Mouse (Mus musculus) stomach, postnatal 0 days (tissue): ENCODE data around the gene Hoxb6. TPM values are rescaled to one million over a fixed set of nuclear protein-coding genes. Genes with fewer than 3 reads are reported as not detected.
A peak's percentile ranks its signal among the peaks of the same experiment; 100 is the strongest.

Experiments used
- ATAC-seq: fragments of 200-750 bp; cut with Nextera tagmentation; 2 replicates; pipeline ENCODE4 v1.8.0; 2017; ENCODE audit not compliant: low FRiP score, low TSS enrichment
- DNase-seq: peaks from one replicate; pipeline ENCODE4 v3.0.0-alpha.2; 2016; ENCODE audit warnings: low spot score
- H3K27ac ChIP-seq: fragments of 300-500 bp; sonication (generic); replicated peaks from 2 replicates; pipeline ENCODE4 v1.5.1; 2014; ENCODE audit warnings: mild to moderate bottlenecking, control low read depth
- H3K27me3 ChIP-seq: fragments of 300-500 bp; sonication (generic); 2 replicates; pipeline ENCODE4 v1.6.1; 2014; ENCODE audit warnings: low read length; ENCODE audit not compliant: control insufficient read depth, insufficient read depth
- H3K36me3 ChIP-seq: fragments of 300-500 bp; sonication (generic); 2 replicates; pipeline ENCODE4 v1.6.1; 2014; ENCODE audit warnings: low read length, mixed read lengths; ENCODE audit not compliant: control insufficient read depth, insufficient read depth
- H3K4me1 ChIP-seq: fragments of 300-500 bp; sonication (generic); replicated peaks from 2 replicates; pipeline ENCODE4 v1.6.1; 2014; ENCODE audit warnings: antibody characterized with exemption; ENCODE audit not compliant: control insufficient read depth, insufficient read depth
- H3K4me2 ChIP-seq: fragments of 300-500 bp; sonication (generic); replicated peaks from 2 replicates; pipeline ENCODE4 v1.6.1; 2014; ENCODE audit warnings: low read depth, mild to moderate bottlenecking, control low read depth, moderate library complexity
- H3K4me3 ChIP-seq: fragments of 300-500 bp; sonication (generic); 2 replicates; pipeline ENCODE4 v1.5.1; 2014; ENCODE audit warnings: low read depth, low read length, control low read depth
- H3K9ac ChIP-seq: fragments of 300-500 bp; sonication (generic); 2 replicates; pipeline ENCODE4 v1.6.1; 2014; ENCODE audit warnings: mild to moderate bottlenecking, low read length, control low read depth, mixed read lengths
- H3K9me3 ChIP-seq: fragments of 300-500 bp; sonication (generic); 2 replicates; pipeline ENCODE4 v1.6.1; 2016; ENCODE audit warnings: low read length; ENCODE audit not compliant: control insufficient read depth
- CTCF ChIP-seq: IDR thresholded peaks from 2 replicates; pipeline ENCODE4 v1.5.1; 2016; ENCODE audit warnings: antibody characterized with exemption, low read depth, mild to moderate bottlenecking, moderate library complexity
- EP300 ChIP-seq: optimal IDR thresholded peaks from 2 replicates; pipeline ENCODE3; 2016; ENCODE audit warnings: antibody characterized with exemption
- WGBS: fragments of 180-500 bp; shearing (Covaris S2); extraction: QIAGEN DNeasy Blood & Tissue Kit; methylation state at CpG from one replicate; pipeline ENCODE4 v1.1.7; 2014; 5-methylcytosine and 5-hydroxymethylcytosine counted together
- polyA plus RNA-seq: library from polyadenylated mRNA; unstranded; fragments of >200 nt; fragmentation: Nextera tagmentation; extraction: Ambion mirVana; gene quantifications from 2 replicates; pipeline ENCODE4 v1.2.1, GENCODE M21; 2015

Hoxb6 gene
- polyA plus RNA-seq, 1 experiment from 2014 or later: 7.9 TPM

DNA sequence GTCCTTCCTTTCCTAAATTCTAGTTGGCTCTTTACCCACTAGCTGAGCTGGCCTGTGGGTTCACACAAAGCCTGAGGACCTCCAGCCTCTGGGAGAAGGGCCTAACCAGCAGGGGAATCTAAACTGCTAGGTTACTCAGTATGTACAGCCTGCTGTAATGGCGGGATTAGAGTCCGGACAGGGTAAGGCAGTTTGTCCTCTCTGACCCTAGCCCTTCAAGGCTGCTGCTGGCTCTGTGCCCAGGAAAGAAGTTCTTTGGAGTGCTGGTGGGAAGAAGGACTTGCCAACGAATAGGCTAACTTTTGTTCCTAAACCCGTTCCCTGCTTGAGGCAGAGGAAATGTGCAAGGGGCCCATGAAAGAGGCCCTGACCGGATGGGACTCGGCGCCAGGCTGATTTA lies 26.3 kb upstream of the Hoxb6 start:
- TF ChIP-seq CTCF (no peak), EP300 (no peak)
- ATAC-seq (no peak), DNase-seq (no peak)
- Histone ChIP-seq H3K4me3 (no peak overlapping the region), H3K27me3 (peaks cover 41% of the 10 kb centered on the region; the same call in 1 of the 2 replicates), H3K9ac (no peak overlapping the region), H3K36me3 (no peaks in the 10 kb centered on the region), H3K4me1 (no peaks in the 10 kb centered on the region), H3K9me3 (no peaks in the 10 kb centered on the region), H3K4me2 (no peak overlapping the region), H3K27ac (no peak overlapping the region)
- 8% methylated on average over 7 of the region's 7 CpGs for WGBS

DNA sequence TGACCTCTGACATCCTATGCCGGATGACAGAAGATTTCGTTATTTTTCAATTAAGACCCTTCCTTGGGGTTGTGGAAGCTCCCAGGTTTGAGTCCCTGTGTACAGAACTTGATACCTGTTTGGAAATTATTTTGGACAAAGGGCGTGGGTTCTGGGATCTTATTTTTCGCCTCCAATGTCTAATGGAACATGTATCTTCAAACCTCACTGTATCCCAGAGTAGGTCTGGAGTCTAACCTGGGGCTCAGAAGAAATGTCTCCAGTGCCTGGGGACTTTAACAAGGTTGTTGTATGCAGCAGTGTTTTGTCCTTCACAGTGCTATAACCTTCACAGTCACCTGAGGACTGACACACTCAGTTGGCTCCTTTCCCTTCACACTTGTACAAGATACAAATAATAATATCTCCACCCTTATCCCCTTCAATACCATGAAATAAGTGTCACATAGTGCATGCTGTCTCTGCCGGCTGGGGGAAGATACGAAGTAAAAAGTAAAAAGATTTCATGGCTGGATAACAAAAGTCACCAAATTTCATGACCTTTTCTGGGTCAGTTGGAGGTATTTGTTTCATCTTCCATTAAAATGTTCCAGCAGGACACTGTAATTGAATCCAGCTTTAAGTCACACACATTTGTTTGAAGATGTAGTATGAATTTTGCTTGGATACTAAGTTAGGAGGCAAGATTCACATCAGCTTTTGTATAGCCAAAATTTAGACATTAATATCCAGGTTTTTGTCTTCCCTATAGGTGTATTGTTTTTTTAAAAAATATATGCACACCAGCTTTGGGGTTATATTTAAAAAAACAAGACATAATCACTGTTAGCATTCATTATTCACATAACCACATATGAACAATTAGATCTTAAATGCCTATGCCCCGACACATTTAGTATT lies 25.0 kb upstream of the Hoxb6 start:
- no peaks in the 10 kb centered on the region for H3K9me3 ChIP-seq
- H3K4me2 ChIP-seq: no peak overlapping the region
- TF ChIP-seq EP300: no peak
- no peak for TF ChIP-seq CTCF
- H3K36me3 ChIP-seq: no peaks in the 10 kb centered on the region
- H3K4me3 ChIP-seq: no peak overlapping the region
- WGBS: 21% methylated on average over 7 of the region's 7 CpGs
- DNase-seq (no peak), ATAC-seq (no peak)
- peaks cover 44% of the 10 kb centered on the region; the same call in 1 of the 2 replicates for H3K27me3 ChIP-seq
- no peak overlapping the region for H3K27ac ChIP-seq
- no peaks in the 10 kb centered on the region; the same call in 1 of the 2 replicates for H3K4me1 ChIP-seq
- no peak overlapping the region for H3K9ac ChIP-seq

DNA sequence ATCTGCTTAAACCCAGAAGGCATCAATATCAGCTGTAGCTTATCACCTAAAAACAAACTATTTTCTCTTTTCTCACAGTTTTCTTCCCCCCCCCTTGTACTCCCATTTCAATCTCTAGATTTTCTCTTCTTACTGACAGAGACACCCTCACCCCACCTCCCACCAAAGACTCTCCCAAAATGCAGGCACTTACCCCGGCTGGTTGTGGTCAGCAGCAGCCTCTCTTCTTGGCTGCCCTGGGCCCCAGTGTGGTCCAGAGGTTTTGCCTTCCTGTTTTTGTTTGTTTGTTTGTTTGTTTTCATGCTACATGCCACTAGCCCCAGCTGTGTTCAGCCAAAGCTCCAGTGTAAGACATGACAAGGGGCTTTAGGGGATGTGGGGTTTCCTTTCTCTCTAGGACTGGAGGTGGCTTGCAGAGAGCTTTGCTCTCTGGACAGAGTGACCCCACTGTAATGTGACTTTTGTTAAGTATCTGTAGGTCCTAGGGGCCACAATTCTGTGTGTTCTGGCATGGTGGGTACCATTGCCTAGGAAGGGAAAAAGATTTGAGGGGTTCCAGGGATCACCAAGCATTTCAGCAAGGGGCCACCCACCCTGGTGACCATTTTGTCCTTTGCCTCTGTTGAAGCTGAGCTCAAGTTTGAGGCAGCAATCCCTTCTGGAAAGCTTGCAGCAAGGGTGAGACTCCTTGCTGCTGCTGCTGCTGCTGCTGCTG lies 24.1 kb upstream of the Hoxb6 start:
- DNase-seq: no peak
- 10% methylated on average over 1 of the region's 1 CpGs for WGBS
- Histone ChIP-seq H3K9me3 (no peaks in the 10 kb centered on the region), H3K4me3 (no peak overlapping the region), H3K9ac (no peak overlapping the region), H3K36me3 (no peaks in the 10 kb centered on the region), H3K27me3 (peaks cover 42% of the 10 kb centered on the region; the same call in 1 of the 2 replicates), H3K4me2 (no peak overlapping the region), H3K27ac (no peak overlapping the region), H3K4me1 (no peaks in the 10 kb centered on the region; the same call in 1 of the 2 replicates)
- no peak for ATAC-seq
- TF ChIP-seq EP300: no peak
- TF ChIP-seq CTCF: no peak

GRCm38 (mm10) chr11:96269869-96270268 lies 22.4 kb upstream of the Hoxb6 start:
- TF ChIP-seq CTCF: no peak
- no peak for TF ChIP-seq EP300
- Histone ChIP-seq H3K27me3 (peaks cover 42% of the 10 kb centered on the region), H3K4me2 (no peak overlapping the region), H3K4me1 (no peaks in the 10 kb centered on the region; the same call in 1 of the 2 replicates), H3K4me3 (no peak overlapping the region), H3K9me3 (no peaks in the 10 kb centered on the region), H3K27ac (no peak overlapping the region), H3K9ac (no peak overlapping the region), H3K36me3 (no peaks in the 10 kb centered on the region)
- ATAC-seq (no peak), DNase-seq (no peak)
- 2% methylated on average over 19 of the region's 19 CpGs for WGBS

GRCm38 (mm10) chr11:96270996-96271540 lies 21.2 kb upstream of the Hoxb6 start, which contains the start of gene Hoxb9:
Gene Hoxb9 (plus strand): TSS chr11:96271457.
- peaks cover 46% of the 10 kb centered on the region for H3K27me3 ChIP-seq
- under 1% methylated on average over 32 of the region's 40 CpGs for WGBS
- no peaks in the 10 kb centered on the region; the same call in 1 of the 2 replicates for H3K4me1 ChIP-seq
- H3K9me3 ChIP-seq: no peaks in the 10 kb centered on the region
- H3K27ac ChIP-seq: no peak within 1 kb of the TSS
- H3K4me3 ChIP-seq: peak within 1 kb of the TSS; percentile 34
- H3K4me2 ChIP-seq: peak within 1 kb of the TSS; percentile 45
- H3K9ac ChIP-seq: no peak within 1 kb of the TSS
- no peaks in the 10 kb centered on the region for H3K36me3 ChIP-seq
- DNase-seq (no peak), ATAC-seq (no peak)
- TF ChIP-seq CTCF (no peak), EP300 (no peak)
